Mouse (Mus musculus) heart, adult 11 months (tissue): ENCODE results near the gene Kctd19.

Source experiments
- DNase-seq: peaks from one replicate; pipeline ENCODE4 v3.0.0; 2022

Kctd19 gene

GRCm38 (mm10) chr8:105355179-105356024, 57.9 kb downstream of the Kctd19 start:
- DNase-seq: peak; percentile 98

DNA sequence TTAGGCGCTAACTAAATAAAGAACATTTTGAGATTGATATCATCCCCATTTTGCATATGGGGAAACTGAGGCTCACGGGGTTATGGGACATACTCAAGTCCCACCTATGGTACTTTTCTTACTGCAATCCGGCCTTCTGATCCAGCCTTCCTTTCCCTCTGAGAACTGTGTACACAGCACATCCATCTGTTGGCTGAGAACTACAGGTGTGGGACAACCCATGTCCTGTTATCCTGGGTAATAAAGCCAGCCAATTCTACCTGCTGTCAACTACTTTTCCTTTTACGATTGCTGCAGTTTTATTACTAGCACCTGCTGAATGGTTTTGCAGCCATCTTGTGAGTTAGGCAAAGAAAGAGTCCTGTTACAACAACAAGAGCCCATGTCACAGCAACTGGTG, 58.8 kb downstream of the Kctd19 start:
- DNase-seq: no peak

DNA sequence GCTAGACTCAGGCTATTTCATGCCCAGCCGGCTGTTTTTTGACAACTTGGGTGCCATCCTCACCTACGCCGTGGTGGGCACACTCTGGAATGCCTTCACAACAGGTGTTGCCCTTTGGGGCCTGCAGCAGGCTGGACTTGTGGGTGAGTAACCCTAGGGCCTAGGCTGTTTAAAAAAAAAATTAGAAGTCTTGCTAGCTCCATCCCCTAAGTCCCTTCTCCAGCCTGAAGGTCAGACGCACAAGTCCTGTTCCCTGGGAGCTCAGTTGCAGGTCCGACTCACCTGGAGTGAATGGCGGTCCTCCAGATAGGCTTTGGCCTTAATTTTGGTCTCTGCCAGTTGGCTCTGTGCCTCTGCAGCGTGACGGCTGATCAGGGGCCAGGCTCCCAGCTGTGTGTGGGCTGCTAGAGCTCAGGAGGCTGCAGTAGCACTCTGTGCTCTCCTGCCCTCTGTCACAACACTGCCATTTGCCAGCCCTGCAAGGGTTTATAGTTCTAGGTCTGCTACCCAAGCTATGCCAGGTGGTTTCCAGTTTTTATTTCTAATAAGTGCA, 59.6 kb downstream of the Kctd19 start:
- peak; percentile 91 for DNase-seq

DNA sequence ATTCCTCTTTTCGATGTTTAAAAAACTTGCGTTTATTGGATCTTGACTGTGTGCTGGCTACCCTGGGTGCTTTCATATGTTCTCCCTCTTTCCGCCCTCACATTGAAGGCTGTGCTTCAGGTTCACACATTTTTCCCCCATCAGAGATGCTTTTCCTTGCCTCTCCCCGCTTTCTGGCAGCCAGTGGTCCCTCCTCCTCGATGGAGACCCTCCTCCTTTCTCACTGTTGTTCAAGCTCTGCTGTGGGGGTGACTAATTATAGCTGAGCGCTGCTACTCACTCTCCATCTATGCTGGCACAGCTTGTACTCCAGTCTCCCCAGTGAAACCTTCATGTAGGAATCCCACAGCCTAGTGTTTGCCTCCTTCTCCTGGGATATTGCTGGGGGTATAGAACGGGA, 63.1 kb downstream of the Kctd19 start:
- DNase-seq: no peak

GRCm38 (mm10) chr8:105349096-105349771, 64.1 kb downstream of the Kctd19 start:
- DNase-seq: peak; percentile 95

GRCm38 (mm10) chr8:105348450-105349095, 64.7 kb downstream of the Kctd19 start, which contains the start of gene Slc9a5:
Gene Slc9a5, plus strand, starts transcription at chr8:105348843.
- peak; percentile 97 for DNase-seq

DNA sequence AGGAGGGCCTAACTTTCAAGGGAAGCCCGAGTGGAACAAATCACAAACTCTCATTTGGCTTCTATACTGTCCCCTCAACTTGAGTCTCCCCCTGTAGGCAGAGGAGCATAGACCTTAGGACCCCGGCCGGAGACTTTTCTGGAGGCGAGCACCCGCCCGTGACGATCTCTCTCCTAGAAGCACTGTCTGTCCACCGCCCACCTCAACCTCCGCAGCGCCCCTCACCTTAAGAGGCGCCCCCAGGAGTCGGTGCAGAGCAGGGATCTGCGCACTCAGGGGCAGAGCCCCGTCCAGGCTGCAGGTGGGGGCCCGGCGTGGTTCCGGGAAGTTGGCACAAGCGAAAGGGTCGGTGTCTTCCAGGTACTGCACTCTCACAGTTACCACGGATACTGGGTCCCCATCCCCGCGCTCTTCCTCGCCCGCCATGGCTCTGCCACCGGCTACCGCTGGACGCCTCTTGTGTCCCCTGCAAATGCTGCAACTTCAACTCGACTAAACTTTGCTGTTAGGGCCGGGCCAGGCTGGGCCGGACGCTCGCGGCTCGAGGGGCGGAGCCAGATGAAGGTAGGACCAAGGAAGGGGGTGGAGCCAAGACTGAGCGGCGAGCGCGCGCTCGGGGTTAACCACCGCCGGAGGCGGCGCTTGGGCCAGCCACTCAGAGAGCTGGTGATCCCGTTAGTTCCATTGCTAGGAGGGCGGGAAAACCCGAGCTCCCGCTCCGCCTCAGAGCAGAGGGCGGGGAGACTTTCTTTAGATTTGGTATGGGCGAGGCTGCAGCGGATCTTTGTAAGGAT, 65.7 kb downstream of the Kctd19 start, which contains the start of gene Fhod1:
Gene Fhod1, minus strand, starts transcription at position 526 of the 794 bp plus-strand sequence.
- peak; percentile 100 for DNase-seq

DNA sequence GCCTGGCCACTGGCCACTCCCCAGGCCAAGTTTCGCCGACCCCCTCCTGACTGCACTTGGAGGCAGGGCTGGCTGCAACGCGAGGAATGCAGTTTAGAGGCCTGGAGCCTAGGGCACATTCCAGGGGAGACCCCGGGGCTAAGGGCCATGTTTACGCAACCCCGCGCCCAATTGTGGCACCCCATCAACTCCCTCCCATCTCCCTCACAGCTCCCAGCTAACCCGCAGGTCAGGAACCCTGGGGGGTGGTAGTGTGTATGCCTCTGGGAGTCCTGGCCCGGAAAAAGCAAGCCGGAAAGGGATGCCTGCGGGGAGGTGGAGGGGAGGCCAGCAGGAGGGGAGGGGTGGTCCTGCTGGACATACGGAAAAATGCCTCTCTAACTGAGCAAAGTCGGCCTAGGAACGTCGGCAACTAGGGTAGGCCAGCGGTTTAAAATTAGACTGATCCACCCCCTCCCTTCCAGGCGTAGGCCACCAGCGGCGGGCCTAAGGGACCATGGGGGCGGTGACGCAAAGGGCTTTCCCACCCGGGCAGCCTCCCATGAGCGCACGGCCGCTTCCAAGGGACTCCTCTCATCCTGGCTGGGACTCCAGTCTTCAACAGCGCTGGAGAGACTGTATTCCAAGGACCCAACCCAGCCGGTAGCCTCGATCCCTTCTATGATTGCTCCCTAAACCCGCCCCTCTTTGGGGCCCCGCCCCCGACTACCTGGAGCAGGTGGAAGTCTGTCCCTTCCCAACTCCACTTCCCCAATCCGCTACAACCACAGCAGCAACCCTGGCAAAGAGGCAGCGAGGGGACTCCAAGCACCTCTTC, 66.5 kb downstream of the Kctd19 start:
- peak; percentile 99 for DNase-seq

DNA sequence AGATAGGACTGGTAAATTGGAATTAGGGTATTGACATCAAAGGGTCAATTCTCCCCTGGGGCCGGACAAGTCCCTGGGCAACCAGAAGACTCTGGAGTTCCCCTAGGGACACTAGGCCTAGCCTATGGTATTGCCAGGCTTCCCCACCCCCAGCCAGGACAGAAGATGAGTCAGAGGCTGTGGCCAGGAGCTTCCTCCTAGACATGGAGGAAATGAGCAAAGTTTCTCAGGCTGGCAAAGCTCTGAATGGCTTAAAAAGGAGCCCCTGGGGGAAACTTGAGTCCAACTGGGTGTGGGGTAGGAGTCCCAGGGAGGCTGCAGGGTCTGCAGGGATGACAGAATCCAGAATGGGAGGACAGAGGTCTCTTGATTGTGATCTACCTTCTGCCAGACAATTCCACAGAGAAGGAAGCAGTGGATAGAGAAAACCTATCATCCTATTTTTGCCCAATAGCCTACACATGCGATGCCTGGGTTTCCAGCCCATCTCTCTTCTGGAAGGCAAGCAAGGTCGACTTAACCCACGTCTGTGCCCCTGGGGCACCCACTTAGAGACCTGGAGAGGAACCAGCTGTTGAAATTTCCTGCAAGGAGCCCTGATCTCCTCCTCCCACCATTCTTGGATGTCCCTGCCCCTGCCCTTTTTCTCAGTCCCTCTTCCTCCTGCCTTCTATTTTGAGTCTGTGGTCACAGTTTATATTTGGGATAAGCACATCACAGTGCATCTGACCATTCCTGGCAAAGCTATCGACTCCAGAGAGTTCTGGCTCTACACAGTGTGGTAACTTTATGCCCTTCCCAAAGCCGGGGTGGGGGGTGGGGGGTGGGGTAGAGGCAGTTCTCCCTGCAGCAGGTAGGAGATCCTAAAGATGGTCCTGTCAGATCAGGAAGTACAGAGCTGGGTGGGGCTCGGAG, 68.0 kb downstream of the Kctd19 start:
- peak; percentile 97 for DNase-seq

- no peak for DNase-seq
Observed at GRCm38 (mm10) chr8:105343791-105344574, 69.3 kb downstream of the Kctd19 start.

DNA sequence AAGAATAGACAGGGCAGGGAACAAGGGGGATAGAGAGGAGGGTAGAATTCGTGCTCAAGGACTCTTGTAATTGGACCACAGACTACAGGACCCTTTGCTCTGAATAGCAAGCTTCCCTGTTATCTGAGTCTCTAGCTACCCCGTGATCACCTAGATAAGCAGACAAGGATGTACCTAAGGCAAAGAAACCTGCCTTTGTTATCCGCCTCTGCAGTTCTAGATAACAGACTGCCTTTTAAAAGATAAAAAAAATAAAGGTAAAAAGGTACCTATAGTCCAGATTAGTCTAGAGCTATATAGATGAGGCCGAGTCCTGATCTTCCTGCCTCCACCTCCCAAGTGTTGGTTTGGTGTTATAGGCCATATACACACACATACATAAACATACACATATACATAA, 70.5 kb downstream of the Kctd19 start:
- DNase-seq: no peak

- peak; percentile 94 for DNase-seq
Observed at GRCm38 (mm10) chr8:105341399-105341798, 71.9 kb downstream of the Kctd19 start.

DNA sequence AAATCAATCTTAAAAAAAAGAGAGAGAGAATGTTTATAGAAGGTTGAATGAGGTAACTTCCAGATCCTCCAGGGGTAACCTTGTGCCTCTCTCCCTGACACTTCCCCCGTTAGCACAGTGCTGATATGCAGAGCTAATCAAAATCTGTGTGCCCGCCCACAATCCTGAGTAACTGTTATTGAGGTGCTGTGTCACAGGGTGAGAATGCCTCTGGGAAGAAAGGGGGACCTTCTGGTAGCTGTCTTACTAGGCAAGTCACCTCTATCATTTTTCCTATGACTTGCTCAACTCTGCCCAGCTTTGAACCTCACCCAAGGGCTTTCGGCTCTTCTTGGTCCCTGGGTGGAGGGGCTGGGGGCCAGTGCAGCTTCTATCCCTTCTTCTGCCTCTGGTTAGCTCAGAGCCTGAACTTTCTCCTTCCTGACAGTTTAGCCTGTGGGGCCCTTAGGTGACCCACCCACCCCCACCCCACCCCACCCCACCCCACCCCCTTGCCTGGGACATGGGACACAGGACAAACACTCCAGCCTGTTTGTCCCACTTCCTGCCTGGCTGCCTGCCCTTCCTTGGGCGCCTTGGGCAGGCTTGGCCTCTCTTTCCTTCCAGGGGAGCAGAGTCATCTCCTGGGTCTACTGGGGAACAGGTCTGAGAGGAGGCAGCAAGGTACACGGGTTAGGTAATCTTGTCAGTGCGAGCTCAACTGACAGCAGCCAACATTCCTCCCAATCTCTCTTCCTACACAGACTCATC, 73.2 kb downstream of the Kctd19 start:
- peak; percentile 97 for DNase-seq

DNA sequence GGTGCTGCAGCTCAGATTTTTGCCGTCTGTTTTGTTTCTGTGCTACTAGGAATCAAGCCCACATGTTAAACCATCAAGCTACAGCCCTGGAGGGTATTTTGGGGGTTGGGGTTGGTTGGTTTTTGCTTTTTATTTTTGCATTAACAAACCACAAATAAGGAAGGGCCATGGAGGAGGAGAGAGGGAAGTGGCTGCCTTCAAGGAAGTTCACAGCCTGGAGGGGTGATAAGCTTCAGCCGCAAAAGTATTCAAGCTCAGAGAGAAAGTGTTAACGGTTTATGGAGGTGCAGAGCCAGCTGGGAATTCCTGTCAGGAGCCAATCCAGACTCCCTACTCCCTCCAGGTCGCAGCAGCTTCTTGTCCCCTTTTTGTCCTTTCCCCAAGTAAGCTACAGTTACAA, 74.3 kb downstream of the Kctd19 start:
- peak; percentile 87 for DNase-seq

- DNase-seq: peak; percentile 92
Observed at GRCm38 (mm10) chr8:105336373-105337130, 76.8 kb downstream of the Kctd19 start.
